Mouse (Mus musculus) intestine, embryonic 14.5 days (tissue): ENCODE results near the gene B3galnt1. TPM values are rescaled to one million over a fixed set of nuclear protein-coding genes. Genes with fewer than 3 reads are reported as not detected.
"Not testable (repeated sequence)": the region's sequence is repeated elsewhere in the genome, so short reads cannot be mapped to it uniquely, and the experiment has no call there.

ENCODE experiments used
- ATAC-seq: fragments of 200-750 bp; cut with Nextera tagmentation; replicated peaks from 2 replicates; pipeline ENCODE4 v1.8.0; 2017; ENCODE audit warnings: low read depth, moderate number of reproducible peaks, moderate TSS enrichment, moderate library complexity; ENCODE audit not compliant: low FRiP score, low TSS enrichment
- DNase-seq: peaks from one replicate; pipeline ENCODE4 v3.0.0-alpha.2; 2018; ENCODE audit warnings: low spot score
- H3K27ac ChIP-seq: fragments of 300-500 bp; sonication (generic); 2 replicates; pipeline ENCODE4 v1.5.1; 2014; ENCODE audit warnings: low read depth, mild to moderate bottlenecking, control low read depth
- H3K27me3 ChIP-seq: fragments of 300-500 bp; sonication (generic); replicated peaks from 2 replicates; pipeline ENCODE4 v1.6.1; 2014; ENCODE audit warnings: low read length, control low read depth; ENCODE audit not compliant: control insufficient read depth, insufficient read depth
- H3K36me3 ChIP-seq: fragments of 300-500 bp; sonication (generic); 2 replicates; pipeline ENCODE4 v1.6.1; 2014; ENCODE audit warnings: low read length, control low read depth; ENCODE audit not compliant: control insufficient read depth, insufficient read depth
- H3K4me1 ChIP-seq: fragments of 300-500 bp; sonication (generic); replicated peaks from 2 replicates; pipeline ENCODE4 v1.6.1; 2014; ENCODE audit warnings: low read length, control low read depth, mixed read lengths; ENCODE audit not compliant: control insufficient read depth, insufficient read depth
- H3K4me2 ChIP-seq: fragments of 300-500 bp; sonication (generic); 2 replicates; pipeline ENCODE4 v1.6.1; 2014; ENCODE audit warnings: low read length
- H3K4me3 ChIP-seq: fragments of 300-500 bp; sonication (generic); 2 replicates; pipeline ENCODE4 v1.5.1; 2014; ENCODE audit warnings: low read depth, low read length, control low read depth, mixed read lengths
- H3K9ac ChIP-seq: fragments of 300-500 bp; sonication (generic); 2 replicates; pipeline ENCODE4 v1.6.1; 2014; ENCODE audit warnings: mild to moderate bottlenecking, low read length
- H3K9me3 ChIP-seq: fragments of 300-500 bp; sonication (generic); 2 replicates; pipeline ENCODE4 v1.6.1; 2016; ENCODE audit warnings: low read length, control low read depth; ENCODE audit not compliant: control insufficient read depth
- WGBS: fragments of 180-500 bp; shearing (Covaris S2); extraction: QIAGEN DNeasy Blood & Tissue Kit; methylation state at CpG from one replicate; pipeline ENCODE4 v1.1.7; 2014; 5-methylcytosine and 5-hydroxymethylcytosine counted together
- polyA plus RNA-seq: library from polyadenylated mRNA; unstranded; fragments of >200 nt; fragmentation: Nextera tagmentation; extraction: Ambion mirVana; gene quantifications from 2 replicates; pipeline ENCODE4 v1.2.1, GENCODE M21; 2014

B3galnt1 gene
- polyA plus RNA-seq, 1 experiment from 2014 or later = 36.5 TPM

- H3K9ac ChIP-seq = no peak overlapping the region
- H3K4me3 ChIP-seq = no peak overlapping the region
- H3K27ac ChIP-seq = no peak overlapping the region
- no peak overlapping the region for H3K4me2 ChIP-seq
- H3K4me1 ChIP-seq = no peaks in the 10 kb centered on the region
- DNase-seq (no peak), ATAC-seq (no peak)
- WGBS = 100% methylated on average over 1 of the region's 1 CpGs
- no peaks in the 10 kb centered on the region for H3K27me3 ChIP-seq
- H3K36me3 ChIP-seq = peaks cover 25% of the 10 kb centered on the region
- H3K9me3 ChIP-seq = no peaks in the 10 kb centered on the region
Measured at GRCm38 (mm10) chr3:69578791-69579190, 20.0 kb downstream of the B3galnt1 start.

- ATAC-seq = no peak
- 78% methylated on average over 3 of the region's 3 CpGs for WGBS
- no peak overlapping the region for H3K4me2 ChIP-seq
Measured at GRCm38 (mm10) chr3:69576715-69577114, 22.0 kb downstream of the B3galnt1 start.

GRCm38 (mm10) chr3:69575577-69575976, 23.2 kb downstream of the B3galnt1 start:
- Histone ChIP-seq H3K27me3 (no peaks in the 10 kb centered on the region), H3K36me3 (peaks cover 25% of the 10 kb centered on the region), H3K9ac (no peak overlapping the region), H3K4me1 (no peaks in the 10 kb centered on the region), H3K27ac (no peak overlapping the region), H3K9me3 (no peaks in the 10 kb centered on the region), H3K4me2 (no peak overlapping the region), H3K4me3 (no peak overlapping the region)
- DNase-seq (no peak), ATAC-seq (no peak)
- WGBS = 94% methylated on average over 11 of the region's 11 CpGs

More at GRCm38 (mm10) chr3:69576715-69577114, 22.0 kb downstream of the B3galnt1 start:
- no peak for DNase-seq
- peaks cover 25% of the 10 kb centered on the region for H3K36me3 ChIP-seq
- no peak overlapping the region for H3K27ac ChIP-seq
- no peak overlapping the region for H3K9ac ChIP-seq
- H3K9me3 ChIP-seq = no peaks in the 10 kb centered on the region
- no peak overlapping the region for H3K4me3 ChIP-seq
- no peaks in the 10 kb centered on the region for H3K4me1 ChIP-seq
- no peaks in the 10 kb centered on the region for H3K27me3 ChIP-seq

- Histone ChIP-seq H3K4me3 (no peak overlapping the region), H3K27ac (no peak overlapping the region), H3K4me1 (no peaks in the 10 kb centered on the region), H3K9ac (no peak overlapping the region), H3K4me2 (no peak overlapping the region), H3K36me3 (peaks cover 19% of the 10 kb centered on the region), H3K9me3 (no peaks in the 10 kb centered on the region), H3K27me3 (no peaks in the 10 kb centered on the region)
- WGBS = 91% methylated on average over 5 of the region's 5 CpGs
- DNase-seq (no peak), ATAC-seq (no peak)
Measured at GRCm38 (mm10) chr3:69572561-69572960, 26.2 kb downstream of the B3galnt1 start.

- not testable (repeated sequence) for H3K9me3 ChIP-seq, DNase-seq, H3K4me1 ChIP-seq, H3K27ac ChIP-seq, H3K36me3 ChIP-seq, H3K9ac ChIP-seq, H3K27me3 ChIP-seq, H3K4me2 ChIP-seq, ATAC-seq, H3K4me3 ChIP-seq
- 97% methylated on average over 1 of the region's 1 CpGs for WGBS
Measured at GRCm38 (mm10) chr3:69565586-69565985, 33.2 kb downstream of the B3galnt1 start.

GRCm38 (mm10) chr3:69563406-69563805, 35.4 kb downstream of the B3galnt1 start:
- no peak overlapping the region for H3K27ac ChIP-seq
- H3K36me3 ChIP-seq = no peaks in the 10 kb centered on the region
- no peak overlapping the region for H3K4me2 ChIP-seq
- no peaks in the 10 kb centered on the region for H3K27me3 ChIP-seq
- no peaks in the 10 kb centered on the region for H3K9me3 ChIP-seq
- no peak for ATAC-seq
- peaks cover 5% of the 10 kb centered on the region; the same call in 1 of the 2 replicates for H3K4me1 ChIP-seq
- no peak for DNase-seq
- H3K9ac ChIP-seq = no peak overlapping the region
- no peak overlapping the region for H3K4me3 ChIP-seq
- WGBS = 78% methylated on average over 4 of the region's 6 CpGs

- no peak for ATAC-seq
- peaks cover 8% of the 10 kb centered on the region; the same call in 1 of the 2 replicates for H3K4me1 ChIP-seq
Measured at GRCm38 (mm10) chr3:69561686-69562085, 37.1 kb downstream of the B3galnt1 start.

GRCm38 (mm10) chr3:69559975-69560330, 38.8 kb downstream of the B3galnt1 start:
- WGBS = 43% methylated on average over 7 of the region's 7 CpGs
- ATAC-seq (no peak), DNase-seq (no peak)
- Histone ChIP-seq H3K4me1 (peaks cover 8% of the 10 kb centered on the region; the same call in 1 of the 2 replicates), H3K36me3 (no peaks in the 10 kb centered on the region), H3K4me2 (no peak overlapping the region), H3K27ac (no peak overlapping the region), H3K27me3 (no peaks in the 10 kb centered on the region), H3K9me3 (no peaks in the 10 kb centered on the region), H3K4me3 (no peak overlapping the region), H3K9ac (no peak overlapping the region)

More at GRCm38 (mm10) chr3:69561686-69562085, 37.1 kb downstream of the B3galnt1 start:
- Histone ChIP-seq H3K9ac (no peak overlapping the region), H3K9me3 (no peaks in the 10 kb centered on the region), H3K36me3 (no peaks in the 10 kb centered on the region), H3K4me3 (no peak overlapping the region), H3K4me2 (no peak overlapping the region), H3K27ac (no peak overlapping the region), H3K27me3 (no peaks in the 10 kb centered on the region)
- WGBS = 52% methylated on average over 5 of the region's 5 CpGs
- no peak for DNase-seq

GRCm38 (mm10) chr3:69559316-69559974, 39.3 kb downstream of the B3galnt1 start:
- Histone ChIP-seq H3K9ac (no peak overlapping the region), H3K4me2 (no peak overlapping the region), H3K27ac (no peak overlapping the region), H3K4me3 (no peak overlapping the region), H3K9me3 (no peaks in the 10 kb centered on the region), H3K27me3 (no peaks in the 10 kb centered on the region), H3K4me1 (peaks cover 8% of the 10 kb centered on the region; the same call in 1 of the 2 replicates), H3K36me3 (no peaks in the 10 kb centered on the region)
- ATAC-seq (no peak), DNase-seq (no peak)
- WGBS = 54% methylated on average over 6 of the region's 6 CpGs
